Mouse (Mus musculus) adrenal gland, adult 8-10 months (tissue): ENCODE results near the gene Prox1. TPM values are rescaled to one million over a fixed set of nuclear protein-coding genes. Genes with fewer than 3 reads are reported as not detected.

Experiments
- DNase-seq: peaks from one replicate; pipeline ENCODE4 v3.0.0; 2022
- total RNA-seq, 4 experiments: library from RNA; stranded (reverse); gene quantifications; 2 replicates each; pipeline ENCODE4 v1.2.4; 2022

The Prox1 gene
- total RNA-seq, 4 experiments from 2014 or later = 41.1 to 45.5 (median 44.9) TPM

GRCm38 (mm10) chr1:190172979-190173461 is 2.5 kb upstream of the Prox1 start:
- DNase-seq = no peak

- no peak for DNase-seq
Observed at GRCm38 (mm10) chr1:190172311-190172978, 1.9 kb upstream of the Prox1 start.

- DNase-seq = no peak
Observed at GRCm38 (mm10) chr1:190171750-190172149, 1.2 kb upstream of the Prox1 start.

DNA sequence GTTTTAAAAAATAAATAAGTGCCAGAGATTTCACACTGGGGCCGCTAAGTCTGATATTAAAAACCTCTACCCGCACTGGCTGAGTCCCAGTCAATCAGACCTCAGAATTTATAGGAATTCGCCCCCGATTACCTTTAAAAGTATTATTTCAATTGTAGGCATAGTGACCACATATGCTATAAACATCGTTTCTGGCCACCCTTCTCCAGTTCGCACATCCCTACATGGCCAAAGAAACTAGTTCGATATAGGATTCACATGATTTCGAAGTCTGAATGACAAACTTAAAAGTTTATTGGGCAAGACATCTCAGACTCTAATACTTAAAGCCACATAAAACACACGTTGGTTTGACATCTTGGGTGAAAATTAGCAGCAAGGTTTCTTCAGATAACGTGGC is 827 bp upstream of the Prox1 start:
- no peak for DNase-seq

DNA sequence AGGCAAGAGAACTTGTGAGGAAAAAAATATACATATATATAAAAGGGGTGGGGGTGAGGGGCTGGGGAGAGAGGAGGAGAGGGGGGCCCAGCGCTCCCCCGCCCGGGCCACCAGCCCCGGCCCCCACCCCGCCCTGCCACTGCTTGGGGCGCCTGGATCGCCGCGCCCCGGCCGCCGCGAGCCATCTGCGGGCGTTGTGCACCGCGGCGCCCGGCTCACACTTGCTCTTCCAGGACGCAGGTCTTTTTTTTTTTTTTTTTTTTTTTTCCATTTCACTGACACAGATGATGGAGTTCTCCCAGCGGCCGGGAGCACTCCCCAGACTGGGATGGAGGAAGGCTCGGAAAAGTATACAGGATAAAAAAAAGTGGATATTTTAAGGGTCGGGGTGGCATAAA is 304 bp upstream of the Prox1 start:
- DNase-seq = no peak

GRCm38 (mm10) chr1:190168761-190169671 is 1.5 kb downstream of the Prox1 start:
- no peak for DNase-seq

- DNase-seq = no peak
Observed at GRCm38 (mm10) chr1:190168115-190168514, 2.4 kb downstream of the Prox1 start.

DNA sequence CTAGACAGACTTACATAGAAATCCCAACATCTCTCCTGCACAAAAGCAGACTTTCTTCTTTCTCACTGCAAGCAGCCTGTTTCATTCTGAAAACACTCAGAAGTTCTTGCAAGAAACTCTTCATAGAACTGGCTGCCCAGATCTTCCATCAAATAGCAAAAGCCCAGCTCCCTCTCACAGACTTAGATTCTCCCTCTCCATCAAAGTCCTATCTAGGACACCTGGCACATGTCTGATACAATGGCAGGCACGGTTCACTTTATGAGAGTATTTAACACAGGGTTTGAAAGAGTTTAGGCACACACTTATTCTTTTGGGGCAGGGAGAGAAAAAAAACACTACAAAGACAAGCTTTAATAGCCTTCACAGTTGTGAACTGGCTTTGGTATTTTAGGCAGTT is 2.9 kb downstream of the Prox1 start:
- no peak for DNase-seq

GRCm38 (mm10) chr1:190165511-190165910 is 5.0 kb downstream of the Prox1 start:
- no peak for DNase-seq

GRCm38 (mm10) chr1:190163471-190163870 is 7.0 kb downstream of the Prox1 start:
- DNase-seq = no peak

DNA sequence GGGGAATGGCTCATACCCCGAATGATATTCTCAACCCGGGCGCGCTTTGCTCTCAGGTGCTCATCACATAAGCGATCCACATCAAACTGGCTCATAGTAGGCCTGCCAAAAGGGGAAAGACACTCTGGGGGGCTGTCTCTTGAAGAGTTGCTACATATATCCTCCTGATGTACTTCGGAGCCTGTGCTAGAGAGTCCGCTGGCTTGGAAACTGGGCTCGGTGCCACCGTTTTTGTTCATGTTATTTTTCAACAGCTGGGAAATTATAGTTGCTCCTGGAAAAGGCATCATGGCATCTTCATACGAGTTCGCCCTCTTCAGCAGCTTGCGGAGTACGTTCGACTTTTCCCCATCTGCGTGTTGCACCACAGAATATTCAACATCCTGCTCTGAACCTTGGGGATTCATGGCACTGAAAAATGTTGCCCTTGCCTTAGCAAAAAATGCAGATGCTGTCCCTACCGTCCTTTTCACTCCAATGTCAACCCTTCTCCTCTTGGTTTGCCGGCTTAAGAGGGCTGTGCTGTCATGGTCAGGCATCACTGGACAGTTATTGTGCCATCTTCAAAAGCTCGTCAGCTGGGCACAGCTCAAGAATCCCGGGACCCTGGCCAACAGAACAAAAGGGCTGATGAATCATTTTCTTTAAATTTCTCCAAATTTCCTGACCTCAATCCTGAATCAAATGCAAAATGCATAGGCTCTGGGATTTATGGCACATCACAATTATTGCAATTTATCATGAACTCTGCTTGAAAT is 8.6 kb downstream of the Prox1 start:
- DNase-seq = no peak

DNA sequence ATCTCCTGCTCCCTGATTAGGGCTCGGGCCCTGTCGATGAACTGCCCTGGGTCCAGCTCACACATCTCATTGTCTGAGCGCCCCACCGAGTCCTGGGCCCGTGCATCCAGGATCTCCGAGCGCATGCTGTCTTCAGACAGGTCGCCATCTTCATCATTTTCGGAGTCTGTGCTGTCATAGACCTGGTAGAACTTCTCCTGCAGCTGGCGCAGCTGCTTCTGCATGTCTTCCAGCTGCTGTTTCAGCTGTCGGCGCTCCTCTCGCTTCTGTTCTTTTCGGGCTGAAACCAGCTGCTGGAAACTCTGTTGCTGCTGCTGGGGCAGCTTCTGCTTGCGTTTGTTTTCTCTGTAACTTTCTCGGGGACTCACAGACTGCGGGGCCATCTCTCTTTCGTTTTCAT is 9.2 kb downstream of the Prox1 start:
- no peak for DNase-seq

DNA sequence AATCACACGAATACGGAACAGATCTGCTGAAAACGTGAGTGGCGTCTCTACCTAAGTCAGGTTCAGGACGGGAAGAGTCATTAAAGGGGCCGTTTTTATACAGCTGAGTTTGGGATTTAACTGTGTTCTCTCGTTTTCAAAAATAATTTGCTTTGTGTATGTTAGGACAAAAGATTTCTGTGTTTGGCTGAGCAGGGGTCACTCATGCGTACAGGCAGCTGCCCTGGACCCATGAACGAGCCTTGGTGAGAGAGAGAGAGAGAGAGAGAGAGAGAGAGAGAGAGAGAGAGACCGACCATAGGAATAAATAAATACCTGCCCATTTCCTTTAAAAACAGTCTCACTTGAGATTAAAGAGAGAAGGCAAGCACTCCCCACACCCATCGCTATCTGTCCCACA is 11.1 kb downstream of the Prox1 start:
- no peak for DNase-seq

GRCm38 (mm10) chr1:190155751-190156150 is 14.8 kb downstream of the Prox1 start:
- DNase-seq = no peak

DNA sequence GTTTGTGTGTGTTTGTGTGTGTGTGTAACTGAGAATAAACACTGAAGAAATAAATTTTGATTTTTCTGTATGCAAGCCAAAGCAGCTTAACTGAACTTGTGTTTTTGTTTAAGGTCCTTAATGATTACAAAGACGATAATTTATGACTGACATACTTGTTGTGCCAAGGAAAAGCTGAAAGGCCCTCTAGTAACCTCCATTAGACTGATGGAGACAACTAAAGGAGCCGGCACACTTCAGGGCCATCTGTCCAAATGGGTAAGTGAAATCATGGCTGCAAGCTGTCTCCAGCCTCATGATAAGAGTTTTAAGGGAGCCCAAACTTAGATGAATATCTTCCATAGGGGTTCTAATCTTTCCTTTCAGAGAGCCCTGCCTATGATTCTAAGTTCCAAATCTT is 15.5 kb downstream of the Prox1 start:
- no peak for DNase-seq

- no peak for DNase-seq
Observed at GRCm38 (mm10) chr1:190154292-190154691, 16.2 kb downstream of the Prox1 start.

GRCm38 (mm10) chr1:190152603-190153002 is 17.9 kb downstream of the Prox1 start:
- DNase-seq = no peak

- DNase-seq = no peak
Observed at GRCm38 (mm10) chr1:190149233-190149741, 21.2 kb downstream of the Prox1 start.

- DNase-seq = no peak
Observed at GRCm38 (mm10) chr1:190148661-190149232, 21.8 kb downstream of the Prox1 start.

DNA sequence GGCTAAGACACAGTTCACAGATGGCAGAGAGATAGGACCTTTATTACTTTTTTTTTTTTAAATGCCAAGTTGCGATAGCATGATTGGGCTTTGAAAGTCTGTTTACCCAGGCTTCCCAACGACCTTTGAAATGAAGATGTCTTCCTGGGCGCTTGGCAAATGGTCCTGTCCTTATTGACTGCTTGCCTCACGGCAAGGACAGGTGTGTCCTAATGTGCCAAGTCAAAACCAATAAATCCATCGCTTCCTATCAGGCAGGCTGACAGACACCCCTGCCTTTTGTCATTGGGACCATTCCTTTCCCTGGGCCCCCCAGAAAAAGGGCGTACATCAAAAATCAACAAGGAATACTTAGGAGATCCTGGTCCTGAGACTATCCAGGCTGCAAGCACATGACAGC is 22.7 kb downstream of the Prox1 start:
- DNase-seq = no peak

GRCm38 (mm10) chr1:190144416-190144815 is 26.1 kb downstream of the Prox1 start:
- DNase-seq = no peak

DNA sequence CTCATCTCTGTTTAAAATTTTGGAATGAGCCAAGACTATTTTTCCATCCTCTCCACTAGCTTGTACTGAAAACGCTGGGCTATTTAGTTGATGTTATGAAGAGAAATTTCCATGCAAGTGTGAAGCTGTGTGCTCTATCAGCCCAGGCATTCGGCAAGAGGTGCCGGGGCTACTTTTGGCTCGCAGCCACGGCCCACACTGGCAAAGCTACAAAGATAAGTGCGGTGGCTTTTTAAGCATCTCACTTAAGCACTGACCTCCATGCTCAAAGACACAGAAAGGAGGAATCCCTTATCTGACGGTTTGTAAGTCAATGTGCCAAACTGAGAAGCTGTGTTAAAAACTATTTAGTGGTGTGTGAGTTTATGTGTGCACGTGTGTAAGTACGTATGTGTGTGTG is 26.9 kb downstream of the Prox1 start:
- no peak for DNase-seq
